Mouse (Mus musculus) right cerebral cortex, adult 18-20 months (tissue): ENCODE results near the gene Atraid.

Source experiments
- DNase-seq: peaks from one replicate; pipeline ENCODE4 v3.0.0; 2022; ENCODE audit warnings: mixed read lengths

The Atraid gene

GRCm38 (mm10) chr5:31095711-31096480 is 47.8 kb downstream of the Atraid start:
- DNase-seq: no peak
